Mouse (Mus musculus) kidney, adult 2 months (tissue): ENCODE results near the gene Eno2.

Experiments used
- CTCF ChIP-seq: fragments of 200-500 bp; conservative IDR thresholded peaks from 2 replicates; pipeline ENCODE4 v1.5.1; 2011; ENCODE audit warnings: low read depth, mild to moderate bottlenecking, control low read depth, low read length, moderate library complexity, mixed read lengths; ENCODE audit not compliant: insufficient read depth, insufficient read length
- POLR2A ChIP-seq: fragments of 200-500 bp; IDR thresholded peaks from one replicate; pipeline ENCODE4 v1.6.1; 2011; ENCODE audit warnings: low read depth, low read length, control low read depth

DNA sequence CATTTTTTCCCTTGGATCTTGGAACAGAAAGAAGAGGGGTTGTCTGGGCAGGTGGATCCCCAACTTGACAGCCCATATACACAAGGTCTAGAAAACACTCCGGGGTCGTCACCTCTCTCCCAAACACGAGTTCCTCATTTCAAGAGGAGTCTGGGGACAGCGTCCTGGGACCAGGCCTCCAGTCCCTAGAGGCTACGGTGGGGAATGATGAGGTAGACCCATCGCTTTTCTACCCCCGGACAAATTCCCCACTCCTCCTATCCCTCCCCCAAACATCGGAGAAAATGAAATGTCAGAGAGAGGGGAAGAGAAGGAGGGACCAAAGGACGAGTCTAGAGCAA is 799 bp downstream of the Eno2 start:
- no peak for TF ChIP-seq CTCF
- TF ChIP-seq POLR2A, result no peak
